ENCODE assay signal across 7 mouse cellular contexts in the genomic region with DNA sequence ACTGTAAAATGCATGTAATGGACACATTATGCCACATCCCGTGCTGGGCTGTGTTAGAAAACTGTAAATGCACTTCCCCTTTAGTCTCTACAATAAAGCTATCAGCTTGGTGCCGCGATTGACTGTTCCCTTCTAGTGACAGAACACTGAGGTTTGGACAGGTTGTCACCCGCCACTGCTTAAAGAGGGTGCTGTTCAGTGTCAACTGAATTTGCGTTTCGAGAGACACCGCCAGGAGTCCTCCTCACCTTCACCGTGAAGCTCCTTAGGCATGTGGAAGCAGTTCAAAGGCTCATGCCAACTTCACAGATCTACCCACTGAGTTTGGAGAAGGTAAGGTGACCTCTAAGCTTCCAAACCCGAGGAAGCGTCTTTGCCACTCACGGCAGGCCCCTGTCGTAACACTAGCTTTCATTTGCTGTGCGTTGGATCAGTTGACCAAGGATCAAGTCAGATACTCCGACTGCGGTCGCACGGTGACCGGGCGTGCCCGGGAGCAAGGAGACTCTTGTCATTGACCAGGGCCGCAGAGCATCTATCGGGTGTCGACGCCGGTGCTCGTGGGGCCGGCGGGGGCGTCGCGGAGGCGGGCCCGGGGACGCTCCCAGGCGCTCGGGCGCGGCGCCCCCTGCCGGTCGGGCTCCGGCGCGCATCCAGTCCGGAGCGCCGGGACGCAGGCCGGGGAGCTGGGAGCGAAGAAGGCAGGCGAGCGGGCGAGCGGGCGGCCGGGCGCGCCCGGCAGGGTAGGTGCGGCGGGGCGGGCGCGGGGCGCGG. TPM values are rescaled to one million over a fixed set of nuclear protein-coding genes. Genes with fewer than 3 reads are reported as not detected.
A peak's percentile ranks its signal among the peaks of the same experiment; 100 is the strongest.
DNase-seq lines count a peak whose midpoint lies in the region; ATAC-seq and TF ChIP-seq lines count a peak whose summit lies in the region.

No protein-coding gene starts in this region.

- peaks cover 3% of the 10 kb centered on the region; the same call in 1 of the 2 replicates for H3K27me3 ChIP-seq in forebrain, embryonic 16.5 days (replicated peaks; ENCODE audit: control insufficient read depth, insufficient read depth, low read length)
- H3K27me3 ChIP-seq in hindbrain, embryonic 15.5 days = no peaks in the 10 kb centered on the region
- peaks cover 31% of the 10 kb centered on the region for H3K27me3 ChIP-seq in small intestine, adult 2 months (ENCODE audit: control insufficient read depth, insufficient read depth, low read length)

- H3K4me2 ChIP-seq in forebrain, embryonic 16.5 days (ENCODE audit: low read length) = peak overlapping the region; percentile 75
- H3K4me2 ChIP-seq in hindbrain, embryonic 15.5 days = peak overlapping the region; percentile 82

- H3K4me1 ChIP-seq in forebrain, embryonic 16.5 days (replicated peaks; ENCODE audit: control insufficient read depth, insufficient read depth, low read length) = peaks cover 25% of the 10 kb centered on the region
- H3K4me1 ChIP-seq in hindbrain, embryonic 15.5 days (replicated peaks) = peaks cover 44% of the 10 kb centered on the region
- H3K4me1 ChIP-seq in small intestine, adult 2 months (ENCODE audit: control insufficient read depth, insufficient read depth, insufficient read length, low read length) = peaks cover 4% of the 10 kb centered on the region

- 2% methylated on average over 41 of the region's 66 CpGs for WGBS in forebrain, embryonic 16.5 days
- WGBS in hindbrain, embryonic 15.5 days = 2% methylated on average over 44 of the region's 66 CpGs
- 2% methylated on average over 58 of the region's 66 CpGs for WGBS in small intestine, adult 2 months

- peak overlapping the region; percentile 65 for H3K9ac ChIP-seq in forebrain, embryonic 16.5 days (replicated peaks; ENCODE audit: low read depth, low read length)
- H3K9ac ChIP-seq in hindbrain, embryonic 15.5 days = peak overlapping the region; percentile 57

- no peaks in the 10 kb centered on the region for H3K9me3 ChIP-seq in forebrain, embryonic 16.5 days (ENCODE audit: control insufficient read depth, low read length)
- no peaks in the 10 kb centered on the region for H3K9me3 ChIP-seq in hindbrain, embryonic 15.5 days

- peak; percentile 79 for ATAC-seq in forebrain, embryonic 16.5 days
- peak; percentile 71 for ATAC-seq in hindbrain, embryonic 15.5 days (ENCODE audit: low FRiP score, low read depth)

- intact Hi-C loops in left cerebral cortex, postnatal 10 days (cut with DNase I) = loop anchor here (5.0 kb wide), 1 partner anchor 92 kb away; no protein-coding TSS in a partner anchor

- H3K4me3 ChIP-seq in forebrain, embryonic 16.5 days (replicated peaks; ENCODE audit: low read length) = peak overlapping the region; percentile 83
- peak overlapping the region; percentile 95 for H3K4me3 ChIP-seq in hindbrain, embryonic 15.5 days
- H3K4me3 ChIP-seq in small intestine, adult 2 months (ENCODE audit: low read depth, low read length) = peak overlapping the region; percentile 27

- TF ChIP-seq CTCF in small intestine, adult 2 months (IDR thresholded peaks at IDR 0.05; ENCODE audit: extremely low read depth, insufficient read length, insufficient replicate concordance, low read depth, low read length) = peak; percentile 23; the same call in 1 of the 2 replicates

- no peak for TF ChIP-seq POLR2A in small intestine, adult 2 months (IDR thresholded peaks at IDR 0.05; ENCODE audit: low read depth, low read length)

- DNase-seq in adrenal gland, adult (ENCODE audit: inconsistent age in 2 of 2, low spot score in 1 of 2) = peak; percentile 70 to 85
- DNase-seq in cerebellum, adult 18-20 months = peak; percentile 83 to 97
- DNase-seq in left cerebral cortex, postnatal 10 days (ENCODE audit: extremely low spot score in 1 of 2, low spot score in 2 of 2) = peak; percentile 61 to 80
- DNase-seq in mesoderm, embryonic 11.5 days (ENCODE audit: low read depth, low spot score) = peak; percentile 81

- no peaks in the 10 kb centered on the region for H3K36me3 ChIP-seq in forebrain, embryonic 16.5 days (ENCODE audit: control insufficient read depth, insufficient read depth)
- H3K36me3 ChIP-seq in hindbrain, embryonic 15.5 days = no peaks in the 10 kb centered on the region
- no peaks in the 10 kb centered on the region for H3K36me3 ChIP-seq in small intestine, adult 2 months (ENCODE audit: control insufficient read depth, insufficient read depth, low read length)

- H3K27ac ChIP-seq in forebrain, embryonic 16.5 days (ENCODE audit: low read length) = peak overlapping the region; percentile 79
- peak overlapping the region; percentile 80 for H3K27ac ChIP-seq in hindbrain, embryonic 15.5 days (replicated peaks)
- H3K27ac ChIP-seq in small intestine, adult 2 months (ENCODE audit: insufficient read depth, low read depth, low read length) = no peak overlapping the region

RNA-seq across cellular contexts. Expression of gene Scn8a, which starts 0.5 kb away (rescaled TPM):
- polyA plus RNA-seq in forebrain, embryonic 16.5 days (2015; fragmentation: Nextera tagmentation; extraction: Ambion mirVana) = 19.3 and 23.0 TPM in 2 replicates
- 21.0 and 29.2 TPM in 2 replicates for polyA plus RNA-seq in hindbrain, embryonic 15.5 days (2015; fragmentation: Nextera tagmentation; extraction: Ambion mirVana)
- 100 to 1,000 TPM; 164 to 171 TPM for total RNA-seq in left cerebral cortex, postnatal 10 days (2021)
- 0.06 and 1.5 TPM in 2 replicates for polyA plus RNA-seq in small intestine, adult 2 months (2012; rRNA removed)

Comparison
In these comparisons a context has a peak if more than half of its experiments do, and no peak if none do; other contexts are left out.
1. H3K4me3 ChIP-seq: peak in every context shown above with its lines; median percentile 95 in hindbrain, embryonic 15.5 days; 83 in forebrain, embryonic 16.5 days; 27 in small intestine, adult 2 months.